Mouse (Mus musculus): ENCODE data around the gene Ehhadh. TPM values are rescaled to one million over a fixed set of nuclear protein-coding genes. Genes with fewer than 3 reads are reported as not detected.

The Ehhadh gene
- polyA plus RNA-seq, 1 experiment from 2014 or later = 2.5 TPM

DNA sequence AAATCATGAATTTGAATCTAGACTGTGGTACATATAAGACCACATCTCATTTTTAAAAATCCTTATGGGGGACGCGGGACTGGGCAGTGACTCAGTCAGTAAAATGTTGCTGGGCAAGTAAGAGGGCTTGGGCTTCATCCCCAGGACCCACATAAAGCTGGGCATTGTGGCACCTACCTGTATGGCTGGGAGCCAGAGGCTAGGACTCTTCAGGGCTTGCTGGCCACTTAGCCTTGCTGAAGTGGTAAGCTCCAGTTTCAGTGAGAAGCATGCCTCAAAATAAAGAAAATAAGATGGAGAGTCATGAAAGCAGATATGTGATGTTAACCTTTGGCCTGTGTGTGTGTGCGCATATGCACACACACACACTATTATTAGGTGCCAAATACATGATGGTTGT is 60.2 kb downstream of the Ehhadh start:
- no peak overlapping the region for H3K9ac ChIP-seq (ENCODE audit: low read depth, low read length)
- no peaks in the 10 kb centered on the region for H3K9me3 ChIP-seq (ENCODE audit: control insufficient read depth, low read length)
- WGBS = 94% methylated on average over 3 of the region's 3 CpGs
- no peaks in the 10 kb centered on the region for H3K36me3 ChIP-seq (ENCODE audit: control insufficient read depth, insufficient read depth, low read length)
- no peak overlapping the region for H3K27ac ChIP-seq (ENCODE audit: low read depth, low read length)
- no peak overlapping the region for H3K4me3 ChIP-seq (ENCODE audit: low read length)
- no peak overlapping the region for H3K4me2 ChIP-seq (ENCODE audit: low read length)
- ATAC-seq = no peak; the same call in 1 of the 2 replicates
- no peaks in the 10 kb centered on the region for H3K4me1 ChIP-seq (ENCODE audit: control insufficient read depth, insufficient read depth, low read depth, low read length)
- no peaks in the 10 kb centered on the region for H3K27me3 ChIP-seq (replicated peaks; ENCODE audit: control insufficient read depth, insufficient read depth, low read length)

- no peak overlapping the region for H3K9ac ChIP-seq (ENCODE audit: low read depth, low read length)
- no peak overlapping the region for H3K4me3 ChIP-seq (ENCODE audit: low read length)
- no peak overlapping the region for H3K27ac ChIP-seq (ENCODE audit: low read depth, low read length)
- WGBS = 81% methylated on average over 1 of the region's 1 CpGs
- H3K36me3 ChIP-seq (ENCODE audit: control insufficient read depth, insufficient read depth, low read length) = no peaks in the 10 kb centered on the region
- H3K9me3 ChIP-seq (ENCODE audit: control insufficient read depth, low read length) = no peaks in the 10 kb centered on the region
- ATAC-seq = no peak
- no peaks in the 10 kb centered on the region for H3K27me3 ChIP-seq (replicated peaks; ENCODE audit: control insufficient read depth, insufficient read depth, low read length)
- H3K4me1 ChIP-seq (ENCODE audit: control insufficient read depth, insufficient read depth, low read depth, low read length) = no peaks in the 10 kb centered on the region
- H3K4me2 ChIP-seq (ENCODE audit: low read length) = no peak overlapping the region
Observed at GRCm38 (mm10) chr16:21724261-21724660, 63.3 kb downstream of the Ehhadh start.

- 89% methylated on average over 7 of the region's 7 CpGs for WGBS
- no peak for ATAC-seq
Observed at GRCm38 (mm10) chr16:21719770-21720169, 67.8 kb downstream of the Ehhadh start.

GRCm38 (mm10) chr16:21714516-21714915 is 73.1 kb downstream of the Ehhadh start:
- H3K27me3 ChIP-seq (replicated peaks; ENCODE audit: control insufficient read depth, insufficient read depth, low read length) = no peaks in the 10 kb centered on the region
- WGBS = 89% methylated on average over 10 of the region's 10 CpGs

More at GRCm38 (mm10) chr16:21719770-21720169, 67.8 kb downstream of the Ehhadh start:
- Histone ChIP-seq H3K27me3 (replicated peaks; ENCODE audit: control insufficient read depth, insufficient read depth, low read length) (no peaks in the 10 kb centered on the region), H3K4me1 (ENCODE audit: control insufficient read depth, insufficient read depth, low read depth, low read length) (no peaks in the 10 kb centered on the region), H3K36me3 (ENCODE audit: control insufficient read depth, insufficient read depth, low read length) (no peaks in the 10 kb centered on the region), H3K4me2 (ENCODE audit: low read length) (no peak overlapping the region), H3K9ac (ENCODE audit: low read depth, low read length) (no peak overlapping the region), H3K9me3 (ENCODE audit: control insufficient read depth, low read length) (no peaks in the 10 kb centered on the region), H3K4me3 (ENCODE audit: low read length) (no peak overlapping the region), H3K27ac (ENCODE audit: low read depth, low read length) (no peak overlapping the region)

More at GRCm38 (mm10) chr16:21714516-21714915, 73.1 kb downstream of the Ehhadh start:
- no peak overlapping the region for H3K27ac ChIP-seq (ENCODE audit: low read depth, low read length)
- no peak overlapping the region for H3K4me3 ChIP-seq (ENCODE audit: low read length)
- no peaks in the 10 kb centered on the region for H3K4me1 ChIP-seq (ENCODE audit: control insufficient read depth, insufficient read depth, low read depth, low read length)
- no peaks in the 10 kb centered on the region for H3K36me3 ChIP-seq (ENCODE audit: control insufficient read depth, insufficient read depth, low read length)
- no peak overlapping the region for H3K9ac ChIP-seq (ENCODE audit: low read depth, low read length)
- no peak overlapping the region for H3K4me2 ChIP-seq (ENCODE audit: low read length)
- ATAC-seq = no peak
- no peaks in the 10 kb centered on the region for H3K9me3 ChIP-seq (ENCODE audit: control insufficient read depth, low read length)

Other genes starting within 250 kb of the Ehhadh start
- gene 2510009E07Rik, start 93.1 kb downstream of the Ehhadh start, polyA plus RNA-seq (2015; fragmentation: Nextera tagmentation; extraction: Ambion mirVana) = 42.6 and 47.6 TPM in 2 replicates
- gene Map3k13, start 6.5 kb upstream of the Ehhadh start, polyA plus RNA-seq (2015; fragmentation: Nextera tagmentation; extraction: Ambion mirVana) = 5.1 and 6.2 TPM in 2 replicates
- gene Tmem41a, start 159.7 kb upstream of the Ehhadh start, polyA plus RNA-seq (2015; fragmentation: Nextera tagmentation; extraction: Ambion mirVana) = 51.5 and 53.6 TPM in 2 replicates
- 0.77 and 1.0 TPM in 2 replicates for gene Liph, start 207.9 kb upstream of the Ehhadh start, polyA plus RNA-seq (2015; fragmentation: Nextera tagmentation; extraction: Ambion mirVana)
- 43.1 and 45.5 TPM in 2 replicates for gene Senp2, start 221.7 kb upstream of the Ehhadh start, polyA plus RNA-seq (2015; fragmentation: Nextera tagmentation; extraction: Ambion mirVana)